Mouse (Mus musculus) lung, postnatal 0 days (tissue): ENCODE measurements around the gene Mtfmt. TPM values are rescaled to one million over a fixed set of nuclear protein-coding genes. Genes with fewer than 3 reads are reported as not detected.

Source experiments
- ATAC-seq: fragments of 200-750 bp; cut with Nextera tagmentation; 2 replicates; pipeline ENCODE4 v1.8.0; 2017; ENCODE audit warnings: moderate library complexity
- DNase-seq: peaks from one replicate; pipeline ENCODE4 v3.0.0-alpha.2; 2016; ENCODE audit warnings: low spot score
- H3K27ac ChIP-seq: fragments of 300-500 bp; sonication (generic); 2 replicates; pipeline ENCODE4 v1.5.1; 2014; ENCODE audit warnings: antibody characterized with exemption, mild to moderate bottlenecking, low read length, mixed read lengths
- H3K27me3 ChIP-seq: fragments of 300-500 bp; sonication (generic); replicated peaks from 2 replicates; pipeline ENCODE4 v1.6.1; 2014; ENCODE audit warnings: low read length, mixed read lengths; ENCODE audit not compliant: insufficient read depth
- H3K36me3 ChIP-seq: fragments of 300-500 bp; sonication (generic); 2 replicates; pipeline ENCODE4 v1.6.1; 2014; ENCODE audit warnings: low read length, mixed read lengths; ENCODE audit not compliant: insufficient read depth
- H3K4me1 ChIP-seq: fragments of 300-500 bp; sonication (generic); 2 replicates; pipeline ENCODE4 v1.6.1; 2014; ENCODE audit warnings: antibody characterized with exemption, low read depth, low read length, mixed read lengths; ENCODE audit not compliant: insufficient read depth
- H3K4me2 ChIP-seq: fragments of 300-500 bp; sonication (generic); replicated peaks from 2 replicates; pipeline ENCODE4 v1.6.1; 2014; ENCODE audit warnings: low read depth, mild to moderate bottlenecking, low read length, moderate library complexity, mixed read lengths
- H3K4me3 ChIP-seq: fragments of 300-500 bp; sonication (generic); 2 replicates; pipeline ENCODE4 v1.5.1; 2014; ENCODE audit warnings: low read depth, low read length
- H3K9ac ChIP-seq: fragments of 300-500 bp; sonication (generic); replicated peaks from 2 replicates; pipeline ENCODE4 v1.6.1; 2014; ENCODE audit warnings: low read depth, mild to moderate bottlenecking
- H3K9me3 ChIP-seq: fragments of 300-500 bp; sonication (generic); 2 replicates; pipeline ENCODE4 v1.6.1; 2016; ENCODE audit warnings: low read length, mixed read lengths
- CTCF ChIP-seq: IDR thresholded peaks from 2 replicates; pipeline ENCODE4 v1.5.1; 2016; ENCODE audit warnings: antibody characterized with exemption, mild to moderate bottlenecking
- EP300 ChIP-seq: IDR thresholded peaks from 2 replicates; pipeline ENCODE4 v1.6.1; 2016; ENCODE audit warnings: antibody characterized with exemption, mild to moderate bottlenecking, control low read depth
- WGBS: fragments of 180-500 bp; shearing (Covaris S2); extraction: QIAGEN DNeasy Blood & Tissue Kit; methylation state at CpG from one replicate; pipeline ENCODE4 v1.1.7; 2014; 5-methylcytosine and 5-hydroxymethylcytosine counted together
- polyA plus RNA-seq: library from polyadenylated mRNA; unstranded; fragments of >200 nt; fragmentation: Nextera tagmentation; extraction: Ambion mirVana; gene quantifications from 2 replicates; pipeline ENCODE4 v1.2.1, GENCODE M21; 2015

Mtfmt gene
- polyA plus RNA-seq, 1 experiment from 2014 or later, result 10.2 TPM

GRCm38 (mm10) chr9:65393606-65394005 is 42.0 kb upstream of the Mtfmt start:
- no peak overlapping the region for H3K4me2 ChIP-seq
- H3K4me3 ChIP-seq, result no peak overlapping the region
- peaks cover 9% of the 10 kb centered on the region; the same call in 1 of the 2 replicates for H3K4me1 ChIP-seq
- no peak for TF ChIP-seq EP300
- TF ChIP-seq CTCF, result no peak
- no peaks in the 10 kb centered on the region for H3K36me3 ChIP-seq
- no peaks in the 10 kb centered on the region for H3K9me3 ChIP-seq
- H3K9ac ChIP-seq, result no peak overlapping the region
- 38% methylated on average over 2 of the region's 2 CpGs for WGBS
- ATAC-seq, result peak; percentile 27; the same call in 1 of the 2 replicates
- H3K27ac ChIP-seq, result peak overlapping the region; percentile 35; the same call in 1 of the 2 replicates
- H3K27me3 ChIP-seq, result peaks cover 11% of the 10 kb centered on the region
- DNase-seq, result no peak

- WGBS, result 57% methylated on average over 2 of the region's 2 CpGs
- H3K27me3 ChIP-seq, result peaks cover 11% of the 10 kb centered on the region
- H3K9ac ChIP-seq, result no peak overlapping the region
- DNase-seq, result no peak
- peak; percentile 21 for ATAC-seq
- no peak overlapping the region for H3K4me3 ChIP-seq
- no peaks in the 10 kb centered on the region for H3K36me3 ChIP-seq
- peak overlapping the region; percentile 35; the same call in 1 of the 2 replicates for H3K27ac ChIP-seq
- H3K9me3 ChIP-seq, result no peaks in the 10 kb centered on the region
- peaks cover 9% of the 10 kb centered on the region; the same call in 1 of the 2 replicates for H3K4me1 ChIP-seq
- no peak overlapping the region for H3K4me2 ChIP-seq
- TF ChIP-seq EP300, result no peak
Measured at GRCm38 (mm10) chr9:65394360-65394759, 41.2 kb upstream of the Mtfmt start.

- TF ChIP-seq CTCF, result no peak
- TF ChIP-seq EP300, result no peak
- Histone ChIP-seq H3K4me3 (peak within 1 kb of the TSS; percentile 64), H3K36me3 (no peaks in the 10 kb centered on the region), H3K9me3 (no peaks in the 10 kb centered on the region), H3K27me3 (no peaks in the 10 kb centered on the region), H3K9ac (peak within 1 kb of the TSS; percentile 55), H3K4me2 (peak within 1 kb of the TSS; percentile 73), H3K4me1 (peaks cover 11% of the 10 kb centered on the region), H3K27ac (peak within 1 kb of the TSS; percentile 85)
- peak; percentile 88 for DNase-seq
- WGBS, result 4% methylated on average over 24 of the region's 24 CpGs
- peak; percentile 66 for ATAC-seq
Measured at GRCm38 (mm10) chr9:65398279-65398678, 37.3 kb upstream of the Mtfmt start, which contains the start of gene Rasl12. Rasl12 (plus strand) TSS chr9:65398506.

- peaks cover 15% of the 10 kb centered on the region for H3K4me1 ChIP-seq
- peak; percentile 86 for DNase-seq
- peak overlapping the region; percentile 73 for H3K4me2 ChIP-seq
- peak overlapping the region; percentile 64 for H3K4me3 ChIP-seq
- TF ChIP-seq CTCF, result no peak
- peak; percentile 93 for TF ChIP-seq EP300
- no peaks in the 10 kb centered on the region for H3K27me3 ChIP-seq
- peak overlapping the region; percentile 85 for H3K27ac ChIP-seq
- peak; percentile 76 for ATAC-seq
- no peaks in the 10 kb centered on the region for H3K36me3 ChIP-seq
- H3K9ac ChIP-seq, result peak overlapping the region; percentile 1; the same call in 1 of the 2 replicates
- no peaks in the 10 kb centered on the region for H3K9me3 ChIP-seq
- WGBS, result 34% methylated on average over 6 of the region's 6 CpGs
Measured at GRCm38 (mm10) chr9:65399934-65400333, 35.6 kb upstream of the Mtfmt start.

DNA sequence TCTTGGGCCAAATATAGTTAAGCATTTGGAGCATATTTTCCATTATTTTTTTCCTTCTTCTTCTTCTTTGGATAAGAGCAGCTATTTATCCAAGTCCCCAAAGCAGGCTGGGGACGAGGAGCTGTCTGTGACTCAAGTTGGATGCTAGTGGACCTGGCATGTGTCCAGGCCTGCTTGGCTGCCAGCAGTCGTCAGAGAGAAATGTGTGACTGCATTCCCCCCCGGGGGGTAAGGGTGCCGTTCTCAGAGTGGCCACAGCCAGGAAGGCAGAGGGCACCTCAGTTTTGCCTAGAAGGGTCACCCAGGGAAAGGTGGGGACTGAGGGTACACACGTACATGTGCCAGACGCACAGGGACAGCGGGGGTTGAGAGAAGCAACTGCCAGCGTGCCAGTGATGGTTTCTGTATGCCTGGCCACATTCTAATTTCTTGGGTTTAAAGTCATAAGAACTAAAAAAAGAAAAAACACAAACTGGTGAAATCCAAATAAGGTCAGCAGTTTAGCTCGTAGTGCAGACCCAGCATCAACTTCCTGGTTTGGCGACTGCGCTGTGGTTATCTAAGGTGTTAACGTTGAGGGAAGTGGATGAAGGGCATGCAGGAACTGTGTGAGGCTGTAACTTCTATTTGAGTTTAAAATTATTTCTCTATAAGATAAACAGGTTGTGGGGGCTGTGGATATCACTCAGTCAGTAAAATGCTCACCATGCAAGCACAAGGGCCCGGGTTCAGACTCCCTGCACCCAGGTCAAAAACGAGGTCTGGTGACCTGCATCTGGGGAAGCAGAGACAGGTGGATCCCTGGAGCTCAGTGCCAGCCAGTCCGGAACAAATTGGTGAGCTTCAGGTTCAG is 31.0 kb upstream of the Mtfmt start:
- peak; percentile 32 for TF ChIP-seq CTCF
- TF ChIP-seq EP300, result peak; percentile 75

GRCm38 (mm10) chr9:65405184-65405449 is 30.5 kb upstream of the Mtfmt start:
- WGBS, result 46% methylated on average over 2 of the region's 2 CpGs
- Histone ChIP-seq H3K36me3 (no peaks in the 10 kb centered on the region), H3K27me3 (no peaks in the 10 kb centered on the region), H3K4me2 (no peak overlapping the region), H3K27ac (peak overlapping the region; percentile 85), H3K4me1 (peaks cover 13% of the 10 kb centered on the region), H3K9ac (no peak overlapping the region), H3K9me3 (no peaks in the 10 kb centered on the region), H3K4me3 (no peak overlapping the region)
- TF ChIP-seq CTCF (no peak), EP300 (peak; percentile 30; the same call in 1 of the 2 replicates)
- DNase-seq, result peak; percentile 56
- no peak for ATAC-seq

More for the DNA sequence above, 31.0 kb upstream of the Mtfmt start:
- ATAC-seq (peak; percentile 57), DNase-seq (peak; percentile 93)
- peak overlapping the region; percentile 85 for H3K27ac ChIP-seq
- no peaks in the 10 kb centered on the region for H3K36me3 ChIP-seq
- no peaks in the 10 kb centered on the region for H3K27me3 ChIP-seq
- peaks cover 13% of the 10 kb centered on the region for H3K4me1 ChIP-seq
- 34% methylated on average over 15 of the region's 15 CpGs for WGBS
- H3K9me3 ChIP-seq, result no peaks in the 10 kb centered on the region
- no peak overlapping the region for H3K9ac ChIP-seq
- H3K4me3 ChIP-seq, result no peak overlapping the region
- H3K4me2 ChIP-seq, result peak overlapping the region; percentile 25; the same call in 1 of the 2 replicates
